Mouse (Mus musculus): ENCODE measurements around the gene Mrpl45. TPM values are rescaled to one million over a fixed set of nuclear protein-coding genes. Genes with fewer than 3 reads are reported as not detected.
A peak's percentile ranks its signal among the peaks of the same experiment; 100 is the strongest.

The Mrpl45 gene
- polyA plus RNA-seq, 1 experiment from 2014 or later, result 41.0 TPM

- DNase-seq (ENCODE audit: low spot score), result peak; percentile 33
Observed at GRCm38 (mm10) chr11:97362649-97362942, 47.1 kb downstream of the Mrpl45 start.

- peak; percentile 38 for DNase-seq (ENCODE audit: low spot score)
Observed at GRCm38 (mm10) chr11:97362943-97363643, 47.6 kb downstream of the Mrpl45 start.

- no peak for DNase-seq (ENCODE audit: low spot score)
Observed at GRCm38 (mm10) chr11:97363644-97363995, 48.1 kb downstream of the Mrpl45 start.

- no peak for DNase-seq (ENCODE audit: low spot score)
Observed at GRCm38 (mm10) chr11:97365556-97365955, 50.0 kb downstream of the Mrpl45 start.

GRCm38 (mm10) chr11:97368501-97368900 is 53.0 kb downstream of the Mrpl45 start:
- DNase-seq (ENCODE audit: low spot score), result no peak

GRCm38 (mm10) chr11:97370329-97371091 is 55.0 kb downstream of the Mrpl45 start:
- DNase-seq (ENCODE audit: low spot score), result no peak

- DNase-seq (ENCODE audit: low spot score), result no peak
Observed at GRCm38 (mm10) chr11:97372159-97372864, 56.8 kb downstream of the Mrpl45 start.

- DNase-seq (ENCODE audit: low spot score), result no peak
Observed at GRCm38 (mm10) chr11:97373402-97373801, 57.9 kb downstream of the Mrpl45 start.

Other genes starting within 250 kb of the Mrpl45 start
- gene Tbx21, start 200.4 kb upstream of the Mrpl45 start, polyA plus RNA-seq (2015; fragmentation: Nextera tagmentation; extraction: Ambion mirVana), result 1.3 and 1.9 TPM in 2 replicates
- gene Tbkbp1, start 164.2 kb upstream of the Mrpl45 start, polyA plus RNA-seq (2015; fragmentation: Nextera tagmentation; extraction: Ambion mirVana), result 0.82 and 0.98 TPM in 2 replicates
- gene Kpnb1, start 127.8 kb upstream of the Mrpl45 start, polyA plus RNA-seq (2015; fragmentation: Nextera tagmentation; extraction: Ambion mirVana), result 37.0 and 39.8 TPM in 2 replicates
- gene Npepps, start 35.1 kb upstream of the Mrpl45 start, polyA plus RNA-seq (2015; fragmentation: Nextera tagmentation; extraction: Ambion mirVana), result 57.2 and 64.4 TPM in 2 replicates
- 0.27 and 0.38 TPM in 2 replicates for gene Gpr179, start 36.4 kb downstream of the Mrpl45 start, polyA plus RNA-seq (2015; fragmentation: Nextera tagmentation; extraction: Ambion mirVana)
- 3.1 and 3.7 TPM in 2 replicates for gene Socs7, start 46.8 kb downstream of the Mrpl45 start, polyA plus RNA-seq (2015; fragmentation: Nextera tagmentation; extraction: Ambion mirVana)
- gene Arhgap23, start 99.8 kb downstream of the Mrpl45 start, polyA plus RNA-seq (2015; fragmentation: Nextera tagmentation; extraction: Ambion mirVana), result 1.6 and 2.9 TPM in 2 replicates
- 0.09 and 0.12 TPM in 2 replicates for gene 4933428G20Rik, start 184.6 kb downstream of the Mrpl45 start, polyA plus RNA-seq (2015; fragmentation: Nextera tagmentation; extraction: Ambion mirVana)

Measured in thymus, postnatal 0 days (tissue).